Mouse (Mus musculus): ENCODE data around the gene Nelfb.

- no peak for TF ChIP-seq EP300 (IDR thresholded peaks at IDR 0.05; ENCODE audit: low read depth)
- TF ChIP-seq CTCF (IDR thresholded peaks at IDR 0.05; ENCODE audit: low read depth), result no peak
These were observed 39.5 kb downstream of the Nelfb start for GRCm38 (mm10) chr2:25171769-25172153.
